Mouse (Mus musculus) regulatory T cell (primary cell): ENCODE results near the gene Scrn3.

Experiments
- in situ Hi-C: fragments of 300-600 bp; cut with MboI, MseI; formaldehyde crosslinking; loops from one replicate; pipeline ENCODE4 v1.15.1; 2025; ENCODE audit warnings: high pct_unique_total_duplicates

Scrn3 gene

GRCm38 (mm10) chr2:73313117-73313501 is 708 bp downstream of the Scrn3 start:
- in situ Hi-C loops = no loop called here

GRCm38 (mm10) chr2:73314311-73314710 is 1.9 kb downstream of the Scrn3 start:
- in situ Hi-C loops = no loop called here

GRCm38 (mm10) chr2:73317426-73317825 is 5.0 kb downstream of the Scrn3 start:
- in situ Hi-C loops = no loop called here

GRCm38 (mm10) chr2:73319218-73319617 is 6.8 kb downstream of the Scrn3 start:
- in situ Hi-C loops = no loop called here

DNA sequence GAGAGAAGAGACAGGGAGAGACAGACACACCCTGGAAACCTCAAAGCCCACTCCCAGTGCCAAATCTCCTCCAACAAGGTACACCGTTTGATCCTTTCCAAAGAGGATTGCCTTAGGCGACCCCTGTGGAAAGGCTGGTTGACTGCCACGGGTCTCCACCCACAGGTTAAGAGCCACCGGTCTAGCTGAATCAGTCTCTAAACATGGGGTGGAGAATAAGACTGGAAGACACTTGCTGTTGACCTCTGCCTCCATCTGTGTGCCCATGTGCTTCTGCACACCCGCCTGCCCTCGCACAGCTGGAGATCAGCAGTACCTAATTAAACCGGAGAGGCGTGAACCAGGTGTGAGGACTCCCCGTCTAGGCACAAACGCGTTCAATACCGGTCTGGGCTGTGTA is 10.6 kb downstream of the Scrn3 start:
- in situ Hi-C loops = loop anchor here (5.0 kb wide), 1 partner anchor 99 kb away; no protein-coding TSS in a partner anchor

GRCm38 (mm10) chr2:73325871-73326270 is 13.5 kb downstream of the Scrn3 start:
- in situ Hi-C loops = no loop called here

- in situ Hi-C loops = no loop called here
These were observed 23.5 kb downstream of the Scrn3 start for GRCm38 (mm10) chr2:73335949-73336348.

- in situ Hi-C loops = no loop called here
These were observed 26.0 kb downstream of the Scrn3 start for GRCm38 (mm10) chr2:73338415-73338814.

DNA sequence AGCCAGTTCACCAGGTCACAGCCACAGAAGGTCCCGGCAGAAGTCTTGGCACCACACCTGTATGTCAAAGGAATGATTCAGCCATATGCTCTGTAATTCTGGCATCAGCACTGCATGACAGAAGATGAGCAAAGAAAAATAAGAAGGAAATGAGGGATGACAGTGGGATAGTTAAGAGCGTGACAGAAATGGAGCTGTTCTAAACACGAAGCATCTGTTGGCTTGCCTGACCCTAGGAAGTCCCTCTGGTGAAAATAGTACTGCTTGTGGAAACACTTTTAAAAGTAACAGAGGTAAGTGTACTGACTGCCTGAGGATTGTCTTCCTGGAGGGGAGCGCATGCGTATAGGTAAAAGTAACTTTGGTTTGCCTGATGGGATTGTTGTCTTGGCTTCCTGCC is 31.3 kb downstream of the Scrn3 start:
- in situ Hi-C loops = no loop called here

- in situ Hi-C loops = no loop called here
These were observed 32.8 kb downstream of the Scrn3 start for GRCm38 (mm10) chr2:73345204-73345603.

GRCm38 (mm10) chr2:73346345-73347086 is 34.1 kb downstream of the Scrn3 start:
- in situ Hi-C loops = no loop called here

DNA sequence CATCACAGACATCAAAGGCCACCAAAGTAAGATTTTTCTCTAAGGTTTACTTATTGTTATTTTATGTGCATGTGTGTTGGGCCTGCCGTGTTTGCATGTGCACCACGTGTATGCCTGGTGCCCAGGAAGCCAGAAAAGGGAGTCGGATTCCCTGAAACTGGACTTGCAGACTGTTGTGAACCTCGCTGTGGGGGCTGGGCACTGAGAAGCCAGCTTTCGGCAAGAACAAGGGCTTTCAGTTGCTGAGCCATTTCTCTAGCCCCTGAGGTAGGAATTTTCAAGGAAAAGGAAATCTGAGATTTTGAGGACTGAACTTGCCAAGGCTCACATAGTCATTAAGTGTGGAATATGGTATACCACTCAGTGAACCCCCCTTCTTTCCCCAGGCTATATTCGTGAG is 34.7 kb downstream of the Scrn3 start:
- in situ Hi-C loops = no loop called here

- in situ Hi-C loops = no loop called here
These were observed 35.4 kb downstream of the Scrn3 start for GRCm38 (mm10) chr2:73347766-73348165.

- in situ Hi-C loops = no loop called here
These were observed 35.8 kb downstream of the Scrn3 start for GRCm38 (mm10) chr2:73348221-73348620.

GRCm38 (mm10) chr2:73351496-73351895 is 39.1 kb downstream of the Scrn3 start:
- in situ Hi-C loops = no loop called here

GRCm38 (mm10) chr2:73351927-73352374 is 39.5 kb downstream of the Scrn3 start:
- in situ Hi-C loops = no loop called here

- in situ Hi-C loops = no loop called here
These were observed 44.6 kb downstream of the Scrn3 start for GRCm38 (mm10) chr2:73357004-73357403.

GRCm38 (mm10) chr2:73359941-73360340 is 47.5 kb downstream of the Scrn3 start:
- in situ Hi-C loops = no loop called here

DNA sequence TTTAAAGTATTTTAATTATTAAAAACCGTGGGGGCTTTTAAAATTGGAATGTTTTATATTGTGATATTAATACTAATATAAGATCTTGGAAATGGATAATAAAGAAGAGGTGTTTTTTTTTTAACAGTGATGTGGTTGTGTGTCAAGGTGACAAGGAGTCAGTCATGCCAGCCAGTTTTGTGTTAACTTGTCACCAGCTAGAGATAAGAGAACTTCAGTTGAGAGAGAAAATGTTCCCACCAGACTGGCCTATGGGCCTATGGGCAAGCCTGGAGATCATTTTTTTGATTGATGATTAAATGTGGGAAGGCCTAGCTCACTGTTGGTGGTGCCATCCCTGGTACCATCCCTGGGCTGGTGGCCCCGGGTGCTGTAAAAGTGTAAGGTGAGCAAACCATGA is 48.1 kb downstream of the Scrn3 start:
- in situ Hi-C loops = no loop called here

GRCm38 (mm10) chr2:73363448-73363847 is 51.0 kb downstream of the Scrn3 start:
- in situ Hi-C loops = no loop called here

GRCm38 (mm10) chr2:73371530-73372335 is 59.3 kb downstream of the Scrn3 start:
- in situ Hi-C loops = no loop called here

- in situ Hi-C loops = no loop called here
These were observed 65.9 kb downstream of the Scrn3 start for GRCm38 (mm10) chr2:73378326-73378725.

DNA sequence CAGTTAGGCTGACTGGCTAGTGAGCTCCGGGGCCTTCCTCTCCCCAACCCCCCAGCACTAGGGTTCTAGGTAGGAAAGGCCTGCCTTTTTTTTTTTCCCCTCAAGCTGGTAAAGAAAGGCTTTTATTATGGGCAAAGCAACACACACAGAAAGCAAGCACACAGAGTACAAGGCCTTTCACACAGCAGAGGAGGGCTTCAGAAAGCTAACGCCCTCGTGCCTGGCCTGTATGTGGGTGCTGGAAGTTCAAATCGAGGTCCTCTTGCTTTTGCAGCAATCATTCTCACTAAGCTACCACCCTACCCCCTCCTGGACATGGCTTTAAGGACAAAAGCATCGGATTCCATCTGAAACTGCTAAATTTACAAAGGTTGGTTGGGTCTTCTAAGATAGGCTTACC is 67.3 kb downstream of the Scrn3 start:
- in situ Hi-C loops = no loop called here
